Mouse (Mus musculus) liver, adult 2 months (tissue): ENCODE results near the gene Dao.

ENCODE experiments used
- CTCF ChIP-seq: fragments of 200-500 bp; IDR thresholded peaks from 2 replicates; pipeline ENCODE4 v1.5.1; 2011; ENCODE audit warnings: low read depth, low read length, control low read depth
- POLR2A ChIP-seq: fragments of 200-500 bp; IDR thresholded peaks from 2 replicates; pipeline ENCODE4 v1.6.1; 2011; ENCODE audit warnings: low read length, control low read depth; ENCODE audit not compliant: insufficient read depth; ENCODE audit errors: extremely low read depth

- TF ChIP-seq POLR2A (no peak), CTCF (no peak)
Measured at GRCm38 (mm10) chr5:114024390-114024789, 20.9 kb downstream of the Dao start.
